Mouse (Mus musculus) forebrain, embryonic 11.5 days (tissue): Measurements from ENCODE around the gene Bmper. TPM values are rescaled to one million over a fixed set of nuclear protein-coding genes. Genes with fewer than 3 reads are reported as not detected.

Source experiments
- ATAC-seq: fragments of 200-750 bp; cut with Nextera tagmentation; replicated peaks from 2 replicates; pipeline ENCODE4 v1.8.0; 2017; ENCODE audit warnings: moderate TSS enrichment; ENCODE audit not compliant: low FRiP score
- DNase-seq: peaks from one replicate; pipeline ENCODE4 v3.0.0-alpha.2; 2017; ENCODE audit warnings: low spot score
- H3K27ac ChIP-seq: fragments of 300-500 bp; sonication (generic); 2 replicates; pipeline ENCODE4 v1.5.1; 2014; ENCODE audit warnings: low read depth, low read length
- H3K27me3 ChIP-seq: fragments of 300-500 bp; sonication (generic); 2 replicates; pipeline ENCODE4 v1.6.1; 2014; ENCODE audit warnings: mild to moderate bottlenecking, low read length, mixed read lengths; ENCODE audit not compliant: control insufficient read depth, insufficient read depth
- H3K36me3 ChIP-seq: fragments of 300-500 bp; sonication (generic); 2 replicates; pipeline ENCODE4 v1.6.1; 2014; ENCODE audit warnings: mild to moderate bottlenecking, low read length, moderate library complexity, mixed read lengths; ENCODE audit not compliant: control insufficient read depth, insufficient read depth
- H3K4me1 ChIP-seq: fragments of 300-500 bp; sonication (generic); replicated peaks from 2 replicates; pipeline ENCODE4 v1.6.1; 2014; ENCODE audit warnings: low read length, mixed read lengths; ENCODE audit not compliant: control insufficient read depth, insufficient read depth
- H3K4me2 ChIP-seq: fragments of 300-500 bp; sonication (generic); 2 replicates; pipeline ENCODE4 v1.6.1; 2014; ENCODE audit warnings: low read depth, mild to moderate bottlenecking, low read length, moderate library complexity, mixed read lengths; ENCODE audit not compliant: severe bottlenecking
- H3K4me3 ChIP-seq: fragments of 300-500 bp; sonication (generic); 2 replicates; pipeline ENCODE4 v1.5.1; 2014; ENCODE audit warnings: low read depth, low read length
- H3K9ac ChIP-seq: fragments of 300-500 bp; sonication (generic); 2 replicates; pipeline ENCODE4 v1.6.1; 2014; ENCODE audit warnings: low read length
- H3K9me3 ChIP-seq: fragments of 300-500 bp; sonication (generic); 2 replicates; pipeline ENCODE4 v1.6.1; 2016; ENCODE audit warnings: low read length, mixed read lengths; ENCODE audit not compliant: control insufficient read depth
- WGBS: fragments of 180-500 bp; shearing (Covaris S2); extraction: QIAGEN DNeasy Blood & Tissue Kit; methylation state at CpG from one replicate; pipeline ENCODE4 v1.1.7; 2014; 5-methylcytosine and 5-hydroxymethylcytosine counted together
- polyA plus RNA-seq: library from polyadenylated mRNA; unstranded; fragments of >200 nt; fragmentation: Nextera tagmentation; extraction: Ambion mirVana; gene quantifications from 2 replicates; pipeline ENCODE4 v1.2.1, GENCODE M21; 2014

The Bmper gene
- polyA plus RNA-seq, 1 experiment from 2014 or later, result 8.5 TPM

DNA sequence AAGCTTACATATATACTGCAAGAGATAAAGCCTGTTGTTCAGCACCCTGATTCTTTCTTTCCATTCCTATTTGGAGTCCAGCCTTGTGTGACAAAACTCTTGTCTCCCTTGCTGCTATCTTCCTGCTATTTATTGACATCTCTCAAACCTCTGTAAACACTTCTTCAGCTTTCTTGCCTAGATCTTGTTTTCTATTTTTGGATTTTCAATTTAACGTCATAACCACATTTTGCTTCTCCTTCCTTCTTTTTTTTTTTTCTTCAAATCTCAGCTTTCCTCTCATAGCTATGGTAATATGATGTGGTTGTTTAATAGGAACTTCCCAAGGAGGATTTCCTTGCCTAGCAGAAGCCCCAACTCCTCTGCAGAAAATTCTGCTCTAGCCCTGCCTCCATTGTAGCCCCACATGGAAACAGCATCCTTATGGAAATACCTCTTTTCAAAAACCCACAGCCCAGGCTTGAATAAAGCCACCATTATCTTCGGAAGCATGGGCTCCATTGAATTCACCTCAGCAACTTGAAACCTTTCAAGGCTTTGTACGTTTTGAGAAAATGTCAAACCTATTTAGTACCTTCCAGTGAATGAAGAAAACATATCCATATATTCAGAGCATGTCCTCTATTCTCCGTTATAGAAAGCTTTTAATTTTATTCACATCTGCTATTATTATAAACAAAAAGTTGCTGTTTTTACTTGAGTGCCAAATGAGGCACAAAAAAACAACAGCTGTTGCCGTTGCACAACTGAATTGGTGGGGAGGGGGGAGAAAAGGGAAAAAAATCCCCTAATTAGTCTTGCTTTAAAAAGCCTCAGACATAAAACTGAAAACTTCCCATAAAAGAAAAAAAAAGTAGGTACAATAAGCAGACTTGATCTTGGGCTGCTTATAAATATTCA is 155.2 kb downstream of the Bmper start:
- H3K4me3 ChIP-seq, result no peak overlapping the region
- H3K27ac ChIP-seq, result peak overlapping the region; percentile 91
- WGBS, result 17% methylated on average over 5 of the region's 5 CpGs
- H3K36me3 ChIP-seq, result no peaks in the 10 kb centered on the region
- no peaks in the 10 kb centered on the region for H3K9me3 ChIP-seq
- H3K4me1 ChIP-seq, result peaks cover 27% of the 10 kb centered on the region
- no peak overlapping the region for H3K4me2 ChIP-seq
- ATAC-seq, result peak; percentile 67
- peak overlapping the region; percentile 27; the same call in 1 of the 2 replicates for H3K9ac ChIP-seq
- DNase-seq, result peak; percentile 51
- no peaks in the 10 kb centered on the region for H3K27me3 ChIP-seq

DNA sequence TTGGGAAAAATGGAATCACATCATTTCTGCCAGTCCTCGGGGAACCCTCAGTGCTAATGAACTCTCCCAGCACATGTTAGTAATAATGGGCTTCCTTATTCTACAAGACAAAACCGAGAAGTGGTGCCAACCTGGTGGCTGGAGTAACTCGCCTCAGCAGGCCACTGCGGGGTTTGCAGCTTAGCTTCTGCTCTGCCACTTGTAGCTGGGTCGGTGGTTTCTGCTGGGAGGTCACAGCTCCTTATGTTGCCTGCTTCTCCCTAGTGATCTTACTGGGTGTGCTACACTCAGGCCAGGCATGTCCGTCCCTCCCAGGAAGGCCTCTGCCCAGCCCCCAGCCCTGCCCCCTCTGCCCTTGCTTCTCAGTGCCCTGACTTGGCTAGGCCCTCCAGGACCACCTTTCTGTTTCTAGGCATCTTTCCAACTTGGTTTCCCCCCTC is 155.9 kb downstream of the Bmper start:
- no peaks in the 10 kb centered on the region for H3K9me3 ChIP-seq
- DNase-seq (peak; percentile 85), ATAC-seq (peak; percentile 88)
- no peaks in the 10 kb centered on the region for H3K27me3 ChIP-seq
- peak overlapping the region; percentile 30; the same call in 1 of the 2 replicates for H3K9ac ChIP-seq
- H3K36me3 ChIP-seq, result no peaks in the 10 kb centered on the region
- H3K27ac ChIP-seq, result peak overlapping the region; percentile 91
- no peak overlapping the region for H3K4me2 ChIP-seq
- WGBS, result 11% methylated on average over 6 of the region's 6 CpGs
- no peak overlapping the region for H3K4me3 ChIP-seq
- peaks cover 27% of the 10 kb centered on the region for H3K4me1 ChIP-seq

DNA sequence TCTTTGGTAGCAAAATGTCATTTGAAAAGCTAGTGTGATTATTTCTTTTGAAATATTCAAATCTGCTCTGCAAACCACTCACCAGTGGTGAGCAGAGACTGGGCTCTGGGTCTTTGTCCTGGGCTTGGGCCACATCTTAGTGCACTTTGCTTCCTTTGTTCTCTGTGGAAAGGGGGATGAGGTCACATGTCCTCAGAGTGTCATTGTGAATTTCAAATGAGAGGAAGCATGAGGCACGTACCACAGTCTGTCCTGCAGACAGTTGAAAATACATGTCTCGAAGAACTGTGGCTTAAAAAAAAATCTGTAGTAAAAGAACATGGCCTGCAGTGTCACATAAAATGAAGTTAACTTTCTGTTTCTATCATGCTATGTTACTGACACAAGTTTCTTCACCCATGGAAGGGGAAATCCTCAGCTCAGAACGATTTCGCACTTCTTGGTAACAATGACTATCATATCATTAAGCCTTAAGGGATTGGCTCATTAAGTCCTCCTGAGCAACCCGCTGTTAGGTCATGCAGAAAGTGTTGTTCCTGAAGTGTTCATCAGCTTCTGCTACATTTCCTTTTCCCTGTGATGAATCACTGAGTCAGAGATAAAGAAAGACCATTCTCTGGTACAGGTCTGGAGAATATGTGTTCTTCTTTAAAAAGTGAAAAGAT is 157.4 kb downstream of the Bmper start:
- Histone ChIP-seq H3K4me2 (no peak overlapping the region), H3K27ac (peak overlapping the region; percentile 91), H3K4me3 (no peak overlapping the region), H3K9ac (no peak overlapping the region), H3K27me3 (no peaks in the 10 kb centered on the region), H3K4me1 (peaks cover 23% of the 10 kb centered on the region), H3K36me3 (no peaks in the 10 kb centered on the region), H3K9me3 (no peaks in the 10 kb centered on the region)
- ATAC-seq (peak; percentile 34), DNase-seq (peak; percentile 47)
- 25% methylated on average over 5 of the region's 5 CpGs for WGBS

DNA sequence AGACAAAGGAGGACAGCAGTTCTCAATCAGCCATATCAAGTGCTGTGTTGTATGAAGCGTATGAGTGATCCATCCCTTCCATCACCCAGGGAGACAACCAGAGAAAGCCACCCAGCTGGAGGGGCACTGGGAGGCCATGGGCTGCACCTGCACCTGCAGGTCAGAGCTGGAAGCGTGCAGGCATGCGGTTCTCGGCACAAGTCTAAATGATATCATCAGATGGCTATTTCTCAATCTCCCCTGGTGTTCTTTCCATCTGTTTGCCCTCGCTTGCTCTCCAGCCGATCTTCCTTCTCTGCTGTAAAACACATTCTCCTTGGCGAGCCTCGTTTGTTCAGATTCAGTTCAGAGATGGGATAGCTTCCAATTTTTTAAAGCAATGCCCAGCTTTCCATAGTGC is 160.4 kb downstream of the Bmper start:
- no peak for DNase-seq
- Histone ChIP-seq H3K9ac (no peak overlapping the region), H3K9me3 (no peaks in the 10 kb centered on the region), H3K4me2 (no peak overlapping the region), H3K4me3 (no peak overlapping the region), H3K27me3 (no peaks in the 10 kb centered on the region), H3K27ac (no peak overlapping the region), H3K4me1 (peaks cover 10% of the 10 kb centered on the region; the same call in 1 of the 2 replicates), H3K36me3 (no peaks in the 10 kb centered on the region)
- no peak for ATAC-seq
- WGBS, result 84% methylated on average over 8 of the region's 8 CpGs

GRCm38 (mm10) chr9:23383837-23384236 is 161.0 kb downstream of the Bmper start:
- no peak overlapping the region for H3K27ac ChIP-seq
- H3K9ac ChIP-seq, result no peak overlapping the region
- no peaks in the 10 kb centered on the region for H3K36me3 ChIP-seq
- DNase-seq, result no peak
- H3K4me1 ChIP-seq, result peaks cover 10% of the 10 kb centered on the region; the same call in 1 of the 2 replicates
- no peak overlapping the region for H3K4me3 ChIP-seq
- H3K9me3 ChIP-seq, result no peaks in the 10 kb centered on the region
- ATAC-seq, result no peak
- no peaks in the 10 kb centered on the region for H3K27me3 ChIP-seq
- 98% methylated on average over 1 of the region's 1 CpGs for WGBS
- no peak overlapping the region for H3K4me2 ChIP-seq

- no peaks in the 10 kb centered on the region for H3K36me3 ChIP-seq
- no peak for ATAC-seq
Observed at GRCm38 (mm10) chr9:23384880-23385279, 162.0 kb downstream of the Bmper start.

GRCm38 (mm10) chr9:23386201-23386600 is 163.3 kb downstream of the Bmper start:
- no peaks in the 10 kb centered on the region for H3K36me3 ChIP-seq
- DNase-seq (no peak), ATAC-seq (0 out of 2 replicates have a peak, but pooled peaks have one; percentile 42)
- H3K4me1 ChIP-seq, result no peaks in the 10 kb centered on the region; the same call in 1 of the 2 replicates
- 0 out of 2 replicates have a peak overlapping the region, but pooled peaks have one; percentile 1 for H3K9ac ChIP-seq
- no peak overlapping the region for H3K27ac ChIP-seq
- no peaks in the 10 kb centered on the region for H3K9me3 ChIP-seq
- WGBS, result 63% methylated on average over 3 of the region's 3 CpGs
- H3K27me3 ChIP-seq, result no peaks in the 10 kb centered on the region
- no peak overlapping the region for H3K4me3 ChIP-seq
- no peak overlapping the region for H3K4me2 ChIP-seq

More at GRCm38 (mm10) chr9:23384880-23385279, 162.0 kb downstream of the Bmper start:
- no peak overlapping the region for H3K4me2 ChIP-seq
- WGBS, result 84% methylated on average over 3 of the region's 3 CpGs
- no peak overlapping the region for H3K27ac ChIP-seq
- H3K9ac ChIP-seq, result no peak overlapping the region
- no peaks in the 10 kb centered on the region for H3K27me3 ChIP-seq
- H3K4me3 ChIP-seq, result no peak overlapping the region
- no peak for DNase-seq
- H3K4me1 ChIP-seq, result peaks cover 10% of the 10 kb centered on the region; the same call in 1 of the 2 replicates
- H3K9me3 ChIP-seq, result no peaks in the 10 kb centered on the region

DNA sequence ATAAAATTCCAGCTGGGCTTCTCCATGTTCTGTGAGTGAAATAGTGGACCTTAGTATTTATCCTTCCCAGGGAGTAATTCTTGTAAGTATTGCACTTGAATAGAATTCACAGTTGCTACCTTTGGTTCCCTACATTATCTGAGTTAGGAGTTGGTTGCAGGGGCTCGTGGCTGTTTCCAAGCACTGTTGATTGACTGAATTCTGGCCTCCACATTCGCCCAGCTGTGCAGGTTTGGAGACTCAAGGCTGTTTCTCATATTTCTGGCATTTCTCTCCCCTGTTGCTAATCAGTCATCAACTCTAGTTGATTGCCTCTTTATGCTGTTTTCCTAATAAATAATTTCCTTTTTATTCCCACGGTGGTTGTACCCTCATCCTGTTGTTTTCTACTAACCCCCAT is 167.2 kb downstream of the Bmper start:
- Histone ChIP-seq H3K27ac (no peak overlapping the region), H3K4me3 (no peak overlapping the region), H3K4me2 (no peak overlapping the region), H3K9ac (no peak overlapping the region), H3K4me1 (no peaks in the 10 kb centered on the region), H3K9me3 (no peaks in the 10 kb centered on the region), H3K36me3 (no peaks in the 10 kb centered on the region), H3K27me3 (no peaks in the 10 kb centered on the region)
- WGBS, result 85% methylated on average over 3 of the region's 3 CpGs
- no peak for ATAC-seq
- no peak for DNase-seq
